Mouse (Mus musculus) G1E (cell line): ENCODE results near the gene Trpv5. TPM values are rescaled to one million over a fixed set of nuclear protein-coding genes. Genes with fewer than 3 reads are reported as not detected.

Experiments used
- ATAC-seq: 2 replicates; pipeline ENCODE4 v1.8.0; 2016; ENCODE audit warnings: mild to moderate bottlenecking; ENCODE audit not compliant: insufficient number of reproducible peaks, poor library complexity, low FRiP score, severe bottlenecking; ENCODE audit errors: extremely low read depth
- DNase-seq: peaks from one replicate; pipeline ENCODE4 v3.0.0; 2012; ENCODE audit warnings: low spot score
- H3K27me3 ChIP-seq: 2 replicates; pipeline ENCODE4 v1.6.1; 2012; ENCODE audit warnings: mild to moderate bottlenecking, low read length, inconsistent platforms; ENCODE audit not compliant: insufficient read depth
- H3K36me3 ChIP-seq: replicated peaks from 2 replicates; pipeline ENCODE3; 2012; ENCODE audit warnings: mild to moderate bottlenecking, inconsistent platforms
- H3K4me1 ChIP-seq: 2 replicates; pipeline ENCODE4 v1.6.1; 2012; ENCODE audit warnings: low read depth, low read length, inconsistent platforms, mixed read lengths; ENCODE audit not compliant: insufficient read depth
- H3K4me3 ChIP-seq: 2 replicates; pipeline ENCODE4 v1.5.1; 2012; ENCODE audit warnings: low read depth, mild to moderate bottlenecking, inconsistent platforms, low read length, moderate library complexity, mixed read lengths
- H3K9me3 ChIP-seq: replicated peaks from 2 replicates; pipeline ENCODE4 v1.6.1; 2012; ENCODE audit warnings: inconsistent platforms
- CTCF ChIP-seq: IDR thresholded peaks from 2 replicates; pipeline ENCODE4 v1.5.1; 2012; ENCODE audit warnings: low read depth, low read length, inconsistent platforms, mixed read lengths
- GATA1 ChIP-seq: IDR thresholded peaks from 2 replicates; pipeline ENCODE4 v1.6.1; 2012; ENCODE audit warnings: borderline replicate concordance, low read length, inconsistent platforms, mixed read lengths
- GATA2 ChIP-seq: IDR thresholded peaks from 2 replicates; pipeline ENCODE4 v1.6.1; 2012; ENCODE audit warnings: low read depth, low read length, inconsistent platforms, borderline replicate concordance
- POLR2AphosphoS5 ChIP-seq: IDR thresholded peaks from 2 replicates; pipeline ENCODE4 v1.6.1; 2012; ENCODE audit warnings: low read depth, low read length, inconsistent platforms; ENCODE audit not compliant: insufficient replicate concordance
- TAL1 ChIP-seq: conservative IDR thresholded peaks from 2 replicates; pipeline ENCODE4 v1.6.1; 2012; ENCODE audit warnings: low read depth, low read length, inconsistent platforms, mixed read lengths
- polyA plus RNA-seq: library from polyadenylated mRNA; stranded (reverse); fragments of >175 nt; gene quantifications from 2 replicates; pipeline ENCODE4 v1.2.3, GENCODE M21; 2012
- total RNA-seq, 2 experiments: library from RNA; stranded (forward) in 1 of 2; stranded (reverse) in 1 of 2; fragments of 200-1000 nt in 1 of 2; fragments of >200 nt in 1 of 2; fragmentation: Nextera tagmentation in 1 of 2; gene quantifications; 2 replicates each; pipeline ENCODE4 v1.2.3; 2014 to 2017

Gene Trpv5
- total and polyA plus RNA-seq, 3 experiments: 0.16 TPM; not detected in 2

- no peak overlapping the region for H3K4me3 ChIP-seq
- ATAC-seq: no peak
- no peaks in the 10 kb centered on the region for H3K9me3 ChIP-seq
- H3K4me1 ChIP-seq: no peaks in the 10 kb centered on the region
- TF ChIP-seq POLR2AphosphoS5: no peak
- TF ChIP-seq GATA1: no peak
- no peak for TF ChIP-seq GATA2
- TF ChIP-seq TAL1: no peak
- TF ChIP-seq CTCF: no peak
- H3K36me3 ChIP-seq: no peaks in the 10 kb centered on the region
- H3K27me3 ChIP-seq: peaks cover 18% of the 10 kb centered on the region
- no peak for DNase-seq
These were observed 43.2 kb downstream of the Trpv5 start for GRCm38 (mm10) chr6:41637393-41637792.

DNA sequence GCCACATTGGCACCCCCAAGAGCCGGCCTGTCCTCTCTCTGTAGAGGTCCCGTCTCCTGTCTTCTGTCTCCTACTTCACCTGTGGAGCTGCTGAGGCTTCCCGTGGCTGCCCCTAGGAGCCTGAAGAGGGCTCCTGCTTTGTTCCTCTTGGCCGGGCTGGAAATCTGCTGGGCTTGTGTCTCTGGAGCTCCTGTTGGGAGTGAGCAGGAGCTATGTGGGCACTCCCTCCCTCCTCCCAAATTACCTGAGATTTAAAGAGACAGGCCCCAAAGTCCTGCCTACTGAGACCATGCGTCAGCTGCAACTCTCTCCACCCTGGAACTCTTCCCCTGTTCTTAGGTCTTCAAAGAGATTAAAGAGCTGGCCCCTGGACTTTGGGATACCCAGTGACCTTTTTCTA is 44.4 kb downstream of the Trpv5 start, which contains the start of gene Trpv6:
Gene Trpv6, minus strand, starts transcription at position 228 of the 400 bp plus-strand sequence.
- ATAC-seq (no peak), DNase-seq (no peak)
- H3K9me3 ChIP-seq: no peaks in the 10 kb centered on the region
- H3K27me3 ChIP-seq: peaks cover 18% of the 10 kb centered on the region
- no peak within 1 kb of the TSS for H3K4me3 ChIP-seq
- H3K36me3 ChIP-seq: no peaks in the 10 kb centered on the region
- TF ChIP-seq CTCF (no peak), GATA2 (no peak), POLR2AphosphoS5 (no peak), GATA1 (no peak), TAL1 (no peak)
- H3K4me1 ChIP-seq: no peaks in the 10 kb centered on the region

- ATAC-seq (no peak), DNase-seq (no peak)
- Histone ChIP-seq H3K4me3 (no peak overlapping the region), H3K36me3 (no peaks in the 10 kb centered on the region), H3K27me3 (peaks cover 18% of the 10 kb centered on the region), H3K9me3 (no peaks in the 10 kb centered on the region), H3K4me1 (no peaks in the 10 kb centered on the region)
- TF ChIP-seq CTCF (no peak), GATA2 (no peak), TAL1 (no peak), GATA1 (no peak), POLR2AphosphoS5 (no peak)
These were observed 45.4 kb downstream of the Trpv5 start for GRCm38 (mm10) chr6:41635211-41635610.

DNA sequence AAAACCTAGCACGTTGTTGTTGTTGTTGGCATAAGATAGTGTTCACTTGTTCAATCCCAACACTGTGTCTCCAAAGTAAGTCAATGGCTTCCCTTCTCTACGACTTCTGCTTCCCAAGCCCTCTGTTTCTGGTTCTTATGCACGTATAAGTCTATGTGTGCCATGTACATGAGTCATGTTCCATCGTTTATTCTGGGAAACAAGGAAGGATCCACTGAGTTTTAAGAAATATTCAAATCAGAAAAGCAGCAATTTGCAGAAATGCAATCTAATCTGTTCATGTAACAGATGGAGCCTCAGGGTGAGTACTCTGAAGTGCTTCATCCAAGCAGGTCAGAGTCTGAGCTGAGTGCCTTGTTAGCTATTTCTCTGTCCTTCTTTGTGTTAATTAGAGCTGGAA is 49.0 kb downstream of the Trpv5 start:
- DNase-seq (no peak), ATAC-seq (no peak)
- TF ChIP-seq GATA1 (no peak), POLR2AphosphoS5 (no peak), TAL1 (no peak), CTCF (no peak), GATA2 (no peak)
- Histone ChIP-seq H3K4me3 (no peak overlapping the region), H3K4me1 (no peaks in the 10 kb centered on the region), H3K36me3 (no peaks in the 10 kb centered on the region), H3K27me3 (peaks cover 10% of the 10 kb centered on the region), H3K9me3 (no peaks in the 10 kb centered on the region)

GRCm38 (mm10) chr6:41630791-41631190 is 49.8 kb downstream of the Trpv5 start:
- Histone ChIP-seq H3K4me1 (no peaks in the 10 kb centered on the region), H3K27me3 (peaks cover 6% of the 10 kb centered on the region), H3K36me3 (no peaks in the 10 kb centered on the region), H3K9me3 (no peaks in the 10 kb centered on the region), H3K4me3 (no peak overlapping the region)
- DNase-seq: no peak
- no peak for ATAC-seq
- TF ChIP-seq GATA1 (no peak), TAL1 (no peak), CTCF (no peak), GATA2 (no peak)

DNA sequence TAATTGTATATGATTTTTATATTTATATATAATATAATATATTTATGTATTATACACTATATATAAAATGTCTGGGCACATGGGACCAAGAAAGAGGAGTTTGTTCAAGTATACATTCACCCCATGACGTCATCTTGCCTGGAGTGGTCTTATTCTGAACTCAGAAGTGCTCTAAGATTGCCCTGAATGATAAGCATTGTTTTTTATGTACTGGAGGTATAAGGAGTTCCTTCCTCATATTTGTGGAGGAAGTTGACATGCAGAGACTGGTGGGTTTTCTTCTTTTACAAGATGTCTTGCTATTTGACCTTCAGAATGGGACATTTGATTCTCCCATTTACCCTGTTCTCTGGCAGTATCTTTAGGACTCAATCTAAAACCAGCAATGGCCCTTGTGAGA is 52.4 kb downstream of the Trpv5 start:
- Histone ChIP-seq H3K9me3 (no peaks in the 10 kb centered on the region), H3K4me3 (no peak overlapping the region), H3K27me3 (peaks cover 17% of the 10 kb centered on the region), H3K4me1 (no peaks in the 10 kb centered on the region), H3K36me3 (no peaks in the 10 kb centered on the region)
- DNase-seq (no peak), ATAC-seq (no peak)
- no peak for TF ChIP-seq POLR2AphosphoS5
- TF ChIP-seq TAL1: no peak
- TF ChIP-seq GATA2: no peak
- no peak for TF ChIP-seq GATA1
